Mouse (Mus musculus) liver, embryonic 14.5 days (tissue): ENCODE measurements around the gene Ddx31. TPM values are rescaled to one million over a fixed set of nuclear protein-coding genes. Genes with fewer than 3 reads are reported as not detected.

Experiments used
- ATAC-seq: fragments of 200-750 bp; cut with Nextera tagmentation; 2 replicates; pipeline ENCODE4 v1.8.0; 2017; ENCODE audit warnings: moderate number of reproducible peaks, mild to moderate bottlenecking, moderate library complexity; ENCODE audit not compliant: insufficient read depth
- DNase-seq, 3 experiments: peaks; one replicate each; pipeline ENCODE4 v3.0.0-alpha.2; 2012 to 2013; ENCODE audit warnings: low read depth in 3 of 3, low spot score in 3 of 3
- H3K27ac ChIP-seq: fragments of 300-500 bp; sonication (generic); 2 replicates; pipeline ENCODE4 v1.5.1; 2014; ENCODE audit warnings: moderate library complexity, mild to moderate bottlenecking, control low read depth, inconsistent platforms
- H3K27me3 ChIP-seq: fragments of 300-500 bp; sonication (generic); 2 replicates; pipeline ENCODE4 v1.6.1; 2014; ENCODE audit warnings: mild to moderate bottlenecking, low read length, moderate library complexity; ENCODE audit not compliant: control insufficient read depth, insufficient read depth
- H3K36me3 ChIP-seq: fragments of 300-500 bp; sonication (generic); replicated peaks from 2 replicates; pipeline ENCODE4 v1.6.1; 2014; ENCODE audit warnings: low read depth; ENCODE audit not compliant: control insufficient read depth, insufficient read depth
- H3K4me1 ChIP-seq, 2 experiments: fragments of 200-500 bp in 1 of 2; fragments of 300-500 bp in 1 of 2; sonication (generic) in 1 of 2; replicated peaks; 2 replicates each; pipeline ENCODE4 v1.6.1; 2012 to 2014; ENCODE audit warnings: antibody characterized with exemption in 1 of 2, inconsistent platforms in 1 of 2, low read length in 1 of 2; ENCODE audit not compliant: control insufficient read depth in 2 of 2, insufficient read depth in 2 of 2
- H3K4me2 ChIP-seq: fragments of 300-500 bp; sonication (generic); 2 replicates; pipeline ENCODE4 v1.6.1; 2014; ENCODE audit warnings: low read depth, mild to moderate bottlenecking, control low read depth, moderate library complexity
- H3K4me3 ChIP-seq, 2 experiments: fragments of 200-500 bp in 1 of 2; fragments of 300-500 bp in 1 of 2; sonication (generic) in 1 of 2; 2 replicates each; pipeline ENCODE4 v1.5.1; 2012 to 2014; ENCODE audit warnings: low read depth in 2 of 2, low read length in 2 of 2, mild to moderate bottlenecking in 2 of 2, control low read depth in 1 of 2, inconsistent platforms in 1 of 2, moderate library complexity in 1 of 2; ENCODE audit not compliant: insufficient read depth in 1 of 2
- H3K9ac ChIP-seq: fragments of 300-500 bp; sonication (generic); replicated peaks from 2 replicates; pipeline ENCODE4 v1.6.1; 2014; ENCODE audit warnings: mild to moderate bottlenecking, control low read depth, moderate library complexity
- H3K9me3 ChIP-seq: fragments of 300-500 bp; sonication (generic); 2 replicates; pipeline ENCODE4 v1.6.1; 2016; ENCODE audit warnings: low read length, mixed read lengths; ENCODE audit not compliant: control insufficient read depth
- CTCF ChIP-seq: IDR thresholded peaks from 2 replicates; pipeline ENCODE4 v1.5.1; 2016; ENCODE audit warnings: antibody characterized with exemption, low read depth, control low read depth
- EP300 ChIP-seq: IDR thresholded peaks from 2 replicates; pipeline ENCODE4 v1.6.1; 2016; ENCODE audit warnings: antibody characterized with exemption, low read depth
- WGBS: fragments of 180-500 bp; shearing (Covaris S2); extraction: QIAGEN DNeasy Blood & Tissue Kit; methylation state at CpG from one replicate; pipeline ENCODE4 v1.1.7; 2014; ENCODE audit not compliant: insufficient replicate concordance; 5-methylcytosine and 5-hydroxymethylcytosine counted together
- polyA plus RNA-seq, 2 experiments: library from polyadenylated mRNA; depleted of rRNA in 1 of 2; stranded (reverse) in 1 of 2; unstranded in 1 of 2; fragments of >200 nt; fragmentation: Nextera tagmentation in 1 of 2; extraction: Ambion mirVana in 1 of 2; gene quantifications; 2 replicates each; pipeline versions ENCODE4 v1.2.1 to v1.2.3; 2012 to 2014

Gene Ddx31
- polyA plus RNA-seq, 2 experiments: 3.5 to 5.0 TPM

DNA sequence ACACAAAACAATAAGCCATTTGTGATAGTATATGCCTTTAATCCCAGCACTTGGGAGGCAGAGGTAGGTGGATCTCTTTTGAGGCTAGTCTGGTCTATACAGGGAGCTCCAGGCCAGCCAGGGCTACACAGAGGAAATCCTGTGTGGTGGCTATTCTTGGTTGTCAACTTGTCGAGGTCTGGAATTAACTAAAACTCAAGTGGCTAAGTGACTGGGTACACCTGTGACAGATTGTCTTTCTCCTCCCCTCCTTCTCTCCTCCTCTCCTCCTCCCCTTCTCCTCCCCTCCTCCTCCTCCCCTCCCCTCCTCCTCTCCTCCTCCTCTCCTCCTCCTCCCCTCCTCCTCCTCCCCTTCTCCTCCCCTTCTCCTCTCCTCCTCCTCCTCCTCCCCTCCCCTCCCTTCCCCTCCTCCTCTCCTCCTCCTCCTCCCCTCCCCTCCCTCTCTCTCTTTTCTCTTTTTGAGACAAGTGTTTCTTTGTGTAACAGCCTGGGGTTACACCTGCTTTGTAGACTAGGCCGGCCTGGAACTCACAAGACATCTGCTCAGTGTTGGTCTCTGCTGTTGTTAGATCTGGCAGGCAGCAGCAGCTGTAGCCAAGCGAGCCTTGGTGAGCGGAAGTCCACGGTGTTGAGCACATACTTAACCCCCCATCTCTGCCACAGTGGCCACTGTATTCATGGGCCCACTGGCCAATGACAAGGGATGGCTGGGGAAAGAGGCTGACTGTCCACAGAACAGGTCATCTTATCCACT lies 29.8 kb upstream of the Ddx31 start:
- H3K4me1 ChIP-seq: no peaks in the 10 kb centered on the region
- H3K4me2 ChIP-seq: no peak overlapping the region
- H3K9me3 ChIP-seq: no peaks in the 10 kb centered on the region
- ATAC-seq (no peak), DNase-seq (no peak)
- no peaks in the 10 kb centered on the region for H3K36me3 ChIP-seq
- no peak overlapping the region for H3K27ac ChIP-seq
- no peak for TF ChIP-seq EP300
- no peak for TF ChIP-seq CTCF
- WGBS: 46% methylated on average over 5 of the region's 5 CpGs
- no peak overlapping the region for H3K9ac ChIP-seq
- no peak overlapping the region for H3K4me3 ChIP-seq
- no peaks in the 10 kb centered on the region for H3K27me3 ChIP-seq

DNA sequence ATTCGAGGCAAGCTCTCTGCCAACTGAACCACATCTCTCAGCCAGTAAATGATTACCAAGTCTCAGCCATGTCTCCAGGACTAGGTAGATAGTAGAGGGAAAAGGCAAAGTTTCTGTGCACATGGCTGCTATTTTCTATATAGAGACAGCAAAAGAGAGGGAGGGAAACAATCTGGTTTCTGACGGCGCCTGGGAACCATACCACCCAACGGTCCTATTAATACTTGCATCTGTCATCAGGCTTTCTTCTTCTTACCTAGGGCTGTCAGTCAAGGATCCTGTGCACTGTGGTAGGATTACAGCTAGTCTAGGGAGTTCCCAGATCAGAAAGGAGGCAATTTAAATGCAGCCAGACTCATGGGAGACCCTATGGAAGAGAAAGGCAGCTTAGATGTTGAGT lies 21.3 kb upstream of the Ddx31 start:
- no peak for ATAC-seq
- Histone ChIP-seq H3K4me3 (no peak overlapping the region), H3K9me3 (no peaks in the 10 kb centered on the region), H3K36me3 (peaks cover 2% of the 10 kb centered on the region), H3K4me2 (no peak overlapping the region), H3K9ac (no peak overlapping the region), H3K4me1 (no peaks in the 10 kb centered on the region), H3K27me3 (no peaks in the 10 kb centered on the region), H3K27ac (no peak overlapping the region)
- TF ChIP-seq EP300 (no peak), CTCF (no peak)
- no peak for DNase-seq
- 56% methylated on average over 4 of the region's 4 CpGs for WGBS

DNA sequence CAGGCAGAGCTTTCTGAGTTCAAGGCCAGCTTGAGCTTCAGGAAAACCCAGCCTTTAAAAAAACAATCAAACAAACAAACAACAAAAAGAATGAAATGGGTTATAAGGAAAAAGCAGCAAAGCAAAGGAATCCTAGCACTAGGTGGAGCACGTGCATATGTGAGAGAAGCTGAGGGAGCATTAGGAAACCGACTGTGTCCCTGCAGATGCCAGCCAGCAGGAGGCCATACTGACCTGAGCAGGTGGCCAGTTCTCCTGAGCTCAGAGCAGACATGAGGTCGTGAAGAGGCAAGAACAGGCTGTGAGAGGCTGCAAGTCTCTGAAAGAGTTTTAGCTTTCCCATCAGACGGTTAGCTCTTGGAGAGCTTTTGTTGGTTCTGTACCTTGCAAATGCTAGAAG lies 10.9 kb upstream of the Ddx31 start:
- Histone ChIP-seq H3K9me3 (no peaks in the 10 kb centered on the region), H3K36me3 (peaks cover 51% of the 10 kb centered on the region), H3K4me1 (no peaks in the 10 kb centered on the region), H3K4me3 (no peak overlapping the region), H3K9ac (no peak overlapping the region), H3K27ac (no peak overlapping the region), H3K27me3 (no peaks in the 10 kb centered on the region), H3K4me2 (no peak overlapping the region)
- TF ChIP-seq CTCF (peak; percentile 60), EP300 (no peak)
- no peak for DNase-seq
- ATAC-seq: no peak
- WGBS: 63% methylated on average over 4 of the region's 4 CpGs

DNA sequence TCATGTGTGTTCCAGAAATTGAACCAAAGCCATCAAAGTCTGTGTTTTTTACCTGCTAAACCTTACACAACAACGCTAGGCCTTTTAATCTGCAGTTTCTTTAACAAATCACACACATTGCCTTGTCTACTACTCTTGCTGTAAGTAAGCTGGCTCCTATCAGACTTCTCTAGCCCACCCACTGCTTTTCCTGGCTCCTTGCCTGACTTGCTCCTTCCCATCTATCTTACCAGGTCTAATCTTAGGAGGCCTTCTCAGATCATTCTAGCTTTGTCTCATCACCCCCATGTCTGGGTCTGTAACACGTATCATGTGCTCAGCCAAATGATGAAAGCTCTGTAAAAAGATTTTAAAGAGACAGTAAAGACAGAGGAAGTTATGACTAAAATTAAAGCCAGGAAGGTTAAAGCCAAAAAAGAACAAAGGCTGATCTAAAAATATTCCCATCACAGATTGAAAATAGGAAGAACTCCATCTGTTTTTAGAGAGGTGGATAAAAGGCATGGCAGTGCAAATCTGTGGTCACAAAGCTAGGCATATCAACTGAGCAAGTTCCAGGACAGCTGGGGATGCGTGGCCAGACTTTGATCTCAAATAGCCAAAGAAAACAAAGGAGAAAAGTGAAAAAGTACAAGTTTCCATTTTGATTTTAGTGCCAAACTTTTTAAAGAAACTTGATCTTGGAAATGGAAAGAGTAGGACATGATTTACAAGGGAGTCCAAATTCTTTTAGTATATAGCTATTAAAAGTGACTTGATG lies 3.8 kb upstream of the Ddx31 start:
- no peak overlapping the region for H3K4me2 ChIP-seq
- no peaks in the 10 kb centered on the region for H3K27me3 ChIP-seq
- ATAC-seq: no peak
- peaks cover 26% of the 10 kb centered on the region for H3K36me3 ChIP-seq
- no peak for DNase-seq
- TF ChIP-seq CTCF: no peak
- no peak for TF ChIP-seq EP300
- no peak overlapping the region for H3K4me3 ChIP-seq
- no peak overlapping the region for H3K27ac ChIP-seq
- no peak overlapping the region for H3K9ac ChIP-seq
- no peaks in the 10 kb centered on the region for H3K9me3 ChIP-seq
- 70% methylated on average over 3 of the region's 3 CpGs for WGBS
- peaks cover 3 to 9% of the 10 kb centered on the region in 2 experiments for H3K4me1 ChIP-seq

DNA sequence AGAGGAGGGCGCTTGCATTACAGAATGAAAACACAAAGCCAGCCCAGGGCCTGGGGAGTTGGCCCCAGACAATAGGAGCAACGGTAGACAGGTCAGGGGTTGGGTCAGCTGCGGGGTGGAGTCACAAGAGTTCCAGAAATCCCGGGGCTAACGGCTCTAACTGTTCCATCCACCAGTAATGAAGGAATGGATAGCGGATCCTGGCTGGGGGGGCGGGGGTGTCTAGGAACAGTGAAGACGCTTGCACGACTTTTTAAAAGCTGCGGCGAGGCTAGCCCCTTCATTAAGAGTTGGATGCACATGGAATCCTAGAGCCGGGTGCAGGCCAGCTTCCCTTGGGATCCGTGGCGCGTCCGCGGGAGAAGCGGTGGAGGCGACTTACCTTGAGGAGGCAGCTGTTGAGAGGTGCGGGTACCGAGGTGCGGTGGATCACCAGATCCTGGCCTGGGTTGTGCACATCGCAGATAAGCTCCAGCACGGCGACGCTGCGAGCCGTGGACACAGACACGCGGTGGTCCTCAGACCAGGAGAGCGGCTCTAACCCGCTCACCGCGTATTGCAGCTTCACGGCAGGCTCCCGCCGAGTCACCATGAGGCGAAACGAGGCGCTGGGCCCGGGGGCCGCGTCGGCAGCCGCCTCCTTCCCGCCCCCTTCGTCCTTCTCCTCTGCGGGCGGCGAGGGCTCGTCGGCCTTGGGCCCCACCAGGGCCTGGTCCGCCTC lies 545 bp upstream of the Ddx31 start:
- Histone ChIP-seq H3K4me1 (peaks cover 9 to 18% of the 10 kb centered on the region in 2 experiments), H3K27ac (peak overlapping the region; percentile 61), H3K9me3 (no peaks in the 10 kb centered on the region), H3K4me2 (peak overlapping the region; percentile 94), H3K27me3 (no peaks in the 10 kb centered on the region), H3K36me3 (peaks cover 6% of the 10 kb centered on the region), H3K9ac (peak overlapping the region; percentile 81), H3K4me3 (peak overlapping the region; percentile 82 to 83)
- DNase-seq (peak; percentile 31 to 41 (median 31)), ATAC-seq (peak; percentile 66)
- TF ChIP-seq EP300: no peak
- no peak for TF ChIP-seq CTCF
- under 1% methylated on average over 53 of the region's 53 CpGs for WGBS
